Mouse (Mus musculus) heart, embryonic 14.5 days (tissue): Measurements from ENCODE around the gene Nmi. TPM values are rescaled to one million over a fixed set of nuclear protein-coding genes. Genes with fewer than 3 reads are reported as not detected.

ENCODE experiments used
- ATAC-seq: fragments of 200-750 bp; cut with Nextera tagmentation; 2 replicates; pipeline ENCODE4 v1.8.0; 2017; ENCODE audit warnings: low read depth, moderate TSS enrichment; ENCODE audit not compliant: insufficient number of reproducible peaks, insufficient read depth, low FRiP score
- H3K27ac ChIP-seq, 2 experiments: fragments of 200-500 bp in 1 of 2; fragments of 300-500 bp in 1 of 2; sonication (generic) in 1 of 2; replicated peaks in 1 of 2; 2 replicates each; pipeline ENCODE4 v1.5.1; 2012 to 2014; ENCODE audit warnings: low read depth in 2 of 2, low read length in 2 of 2, control low read depth in 1 of 2, mild to moderate bottlenecking in 1 of 2, mixed read lengths in 1 of 2; ENCODE audit not compliant: control insufficient read depth in 1 of 2, insufficient read depth in 1 of 2
- H3K27me3 ChIP-seq: fragments of 300-500 bp; sonication (generic); 2 replicates; pipeline ENCODE4 v1.6.1; 2014; ENCODE audit warnings: mild to moderate bottlenecking, low read length, control low read depth; ENCODE audit not compliant: control insufficient read depth, insufficient read depth
- H3K36me3 ChIP-seq: fragments of 300-500 bp; sonication (generic); 2 replicates; pipeline ENCODE4 v1.6.1; 2014; ENCODE audit warnings: mild to moderate bottlenecking, control low read depth, low read length, mixed read lengths; ENCODE audit not compliant: control insufficient read depth, insufficient read depth
- H3K4me1 ChIP-seq, 2 experiments: fragments of 200-500 bp in 1 of 2; fragments of 300-500 bp in 1 of 2; sonication (generic) in 1 of 2; 2 replicates each; pipeline ENCODE4 v1.6.1; 2012 to 2014; ENCODE audit warnings: low read length in 2 of 2, control low read depth in 1 of 2, mixed read lengths in 1 of 2; ENCODE audit not compliant: control insufficient read depth in 2 of 2, insufficient read depth in 2 of 2
- H3K4me2 ChIP-seq: fragments of 300-500 bp; sonication (generic); 2 replicates; pipeline ENCODE4 v1.6.1; 2014; ENCODE audit warnings: mild to moderate bottlenecking, low read length
- H3K4me3 ChIP-seq, 2 experiments: fragments of 200-500 bp in 1 of 2; fragments of 300-500 bp in 1 of 2; sonication (generic) in 1 of 2; 2 replicates each; pipeline ENCODE4 v1.5.1; 2012 to 2014; ENCODE audit warnings: low read length in 2 of 2, mild to moderate bottlenecking in 2 of 2, control low read depth in 1 of 2, low read depth in 1 of 2, moderate library complexity in 1 of 2; ENCODE audit not compliant: control insufficient read depth in 1 of 2, insufficient read depth in 1 of 2
- H3K9ac ChIP-seq: fragments of 300-500 bp; sonication (generic); 2 replicates; pipeline ENCODE4 v1.6.1; 2014; ENCODE audit warnings: mild to moderate bottlenecking, low read length
- H3K9me3 ChIP-seq: fragments of 300-500 bp; sonication (generic); 2 replicates; pipeline ENCODE4 v1.6.1; 2016; ENCODE audit warnings: low read length, control low read depth; ENCODE audit not compliant: control insufficient read depth
- WGBS: fragments of 180-500 bp; shearing (Covaris S2); extraction: QIAGEN DNeasy Blood & Tissue Kit; methylation state at CpG from one replicate; pipeline ENCODE4 v1.1.7; 2014; 5-methylcytosine and 5-hydroxymethylcytosine counted together
- polyA plus RNA-seq: library from polyadenylated mRNA; unstranded; fragments of >200 nt; fragmentation: Nextera tagmentation; extraction: Ambion mirVana; gene quantifications from 2 replicates; pipeline ENCODE4 v1.2.1, GENCODE M21; 2014

Gene Nmi
- polyA plus RNA-seq, 1 experiment from 2014 or later = 18.0 TPM

DNA sequence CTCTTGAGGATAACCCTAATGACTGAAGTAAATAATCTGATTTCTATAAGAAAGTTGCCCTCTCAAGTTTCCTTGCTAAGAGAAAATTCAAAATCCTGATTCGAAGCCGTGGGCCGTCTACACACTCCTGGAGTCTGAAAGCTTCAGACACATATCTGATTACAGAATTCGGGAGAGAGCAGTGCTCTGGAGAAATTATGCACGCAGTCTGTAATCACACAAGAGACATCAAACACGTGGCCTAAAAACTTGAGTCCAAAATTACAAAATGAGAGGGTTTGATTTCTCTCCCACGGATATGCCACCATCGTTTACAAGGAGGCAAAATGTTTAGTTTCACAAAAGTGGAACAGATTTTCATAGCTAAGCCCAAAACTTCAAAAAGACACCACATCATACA lies 67.7 kb downstream of the Nmi start:
- no peak for ATAC-seq
- WGBS = 73% methylated on average over 8 of the region's 8 CpGs
- no peak overlapping the region for H3K4me3 ChIP-seq
- no peak overlapping the region for H3K27ac ChIP-seq
- H3K4me2 ChIP-seq = no peak overlapping the region
- H3K9me3 ChIP-seq = no peaks in the 10 kb centered on the region
- H3K27me3 ChIP-seq = no peaks in the 10 kb centered on the region
- no peak overlapping the region for H3K9ac ChIP-seq
- H3K4me1 ChIP-seq = no peaks in the 10 kb centered on the region
- no peaks in the 10 kb centered on the region for H3K36me3 ChIP-seq

Other genes starting within 250 kb of the Nmi start
- 13.6 and 13.8 TPM in 2 replicates for gene Rbm43, start 38.3 kb downstream of the Nmi start, polyA plus RNA-seq
- gene Tnfaip6, start 64.5 kb upstream of the Nmi start, polyA plus RNA-seq = 2.5 TPM in 2 replicates
- 24.7 and 31.0 TPM in 2 replicates for gene Rif1, start 99.3 kb upstream of the Nmi start, polyA plus RNA-seq